Mouse (Mus musculus) hindbrain, embryonic 10.5 days (tissue): Measurements from ENCODE around the gene Psg29. TPM values are rescaled to one million over a fixed set of nuclear protein-coding genes. Genes with fewer than 3 reads are reported as not detected.
A peak's percentile ranks its signal among the peaks of the same experiment; 100 is the strongest.

Experiments used
- DNase-seq: peaks from one replicate; pipeline ENCODE4 v3.0.0-alpha.2; 2017; ENCODE audit warnings: low spot score
- H3K27ac ChIP-seq: fragments of 300-500 bp; sonication (generic); 2 replicates; pipeline ENCODE4 v1.5.1; 2016; ENCODE audit warnings: mild to moderate bottlenecking, moderate library complexity
- H3K27me3 ChIP-seq: fragments of 300-500 bp; sonication (generic); 2 replicates; pipeline ENCODE4 v1.6.1; 2016; ENCODE audit warnings: mild to moderate bottlenecking; ENCODE audit not compliant: poor library complexity, insufficient read depth, severe bottlenecking
- H3K36me3 ChIP-seq: fragments of 300-500 bp; sonication (generic); 2 replicates; pipeline ENCODE4 v1.6.1; 2016; ENCODE audit warnings: mild to moderate bottlenecking, moderate library complexity
- H3K4me1 ChIP-seq: fragments of 300-500 bp; sonication (generic); replicated peaks from 2 replicates; pipeline ENCODE4 v1.6.1; 2016; ENCODE audit warnings: mild to moderate bottlenecking
- H3K4me3 ChIP-seq: fragments of 300-500 bp; sonication (generic); 2 replicates; pipeline ENCODE4 v1.5.1; 2016; ENCODE audit warnings: mild to moderate bottlenecking, moderate library complexity
- H3K9me3 ChIP-seq: fragments of 300-500 bp; sonication (generic); 2 replicates; pipeline ENCODE4 v1.6.1; 2016; ENCODE audit warnings: mild to moderate bottlenecking, moderate library complexity
- WGBS: fragments of 180-500 bp; shearing (Covaris S2); methylation state at CpG from one replicate; pipeline ENCODE4 v1.1.7; 2016; 5-methylcytosine and 5-hydroxymethylcytosine counted together
- polyA plus RNA-seq: library from polyadenylated mRNA; unstranded; fragments of >200 nt; fragmentation: Nextera tagmentation; extraction: Ambion mirVana; gene quantifications from 2 replicates; pipeline ENCODE4 v1.2.1, GENCODE M21; 2016

The Psg29 gene
- polyA plus RNA-seq: 0.05 TPM in 1 of 2 replicates, not detected in the other

- Histone ChIP-seq H3K4me3 (no peak within 1 kb of the TSS), H3K27ac (no peak within 1 kb of the TSS), H3K36me3 (no peaks in the 10 kb centered on the region), H3K9me3 (peaks cover 80% of the 10 kb centered on the region), H3K4me1 (no peaks in the 10 kb centered on the region), H3K27me3 (no peaks in the 10 kb centered on the region)
- no peak for DNase-seq
These were observed at the start of gene Psg29 for GRCm38 (mm10) chr7:17203177-17203576. Gene Psg29, plus strand, starts transcription at chr7:17203477.

- no peak overlapping the region for H3K27ac ChIP-seq
- H3K9me3 ChIP-seq: peaks cover 67% of the 10 kb centered on the region
- H3K4me3 ChIP-seq: no peak overlapping the region
- peak; percentile 7 for DNase-seq
- no peaks in the 10 kb centered on the region for H3K27me3 ChIP-seq
- no peaks in the 10 kb centered on the region for H3K4me1 ChIP-seq
- no peaks in the 10 kb centered on the region for H3K36me3 ChIP-seq
- 42% methylated on average over 2 of the region's 2 CpGs for WGBS
These were observed 47.6 kb upstream of the Psg29 start for GRCm38 (mm10) chr7:17155634-17156033.

DNA sequence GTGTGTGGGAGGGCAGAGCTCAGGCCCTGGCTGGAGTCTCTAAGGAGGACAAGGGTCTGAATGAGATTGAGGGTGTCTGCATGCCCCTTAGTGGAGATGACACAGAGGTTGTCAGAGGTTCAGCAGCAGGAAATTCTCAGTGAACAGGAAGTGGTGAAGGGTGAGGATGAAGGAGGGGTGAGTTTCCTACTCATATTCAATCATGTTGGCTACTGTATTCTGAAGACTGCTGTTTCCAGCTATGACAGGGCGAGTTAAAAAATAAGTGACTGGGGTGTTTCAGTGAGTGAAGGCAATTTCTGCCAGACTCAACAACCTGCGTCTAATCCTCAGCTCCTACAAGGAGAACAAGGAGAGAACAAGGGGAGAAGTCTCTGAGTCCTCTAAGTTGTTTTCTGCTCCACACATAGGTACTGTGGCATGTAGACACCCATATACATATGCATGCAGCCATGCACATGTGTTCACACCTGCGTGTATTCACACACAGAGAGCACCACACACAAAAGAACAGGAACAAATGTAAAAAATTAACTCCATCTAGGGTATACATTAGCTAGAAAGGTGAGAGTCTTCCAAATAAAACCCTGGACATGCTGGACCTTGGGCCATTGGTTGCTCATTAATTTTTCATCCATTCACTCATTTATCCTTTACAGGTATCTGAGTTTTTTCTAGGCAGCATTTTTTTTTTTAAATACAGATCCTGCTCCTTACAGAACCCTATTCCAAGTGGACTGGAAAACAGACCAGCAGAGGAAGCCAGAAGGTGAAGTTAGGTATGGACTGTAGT, 46.2 kb upstream of the Psg29 start:
- 65% methylated on average over 3 of the region's 3 CpGs for WGBS
- Histone ChIP-seq H3K27me3 (no peaks in the 10 kb centered on the region), H3K27ac (no peak overlapping the region), H3K9me3 (peaks cover 72% of the 10 kb centered on the region), H3K4me3 (no peak overlapping the region), H3K36me3 (no peaks in the 10 kb centered on the region), H3K4me1 (no peaks in the 10 kb centered on the region)
- no peak for DNase-seq

GRCm38 (mm10) chr7:17159011-17159410, 44.3 kb upstream of the Psg29 start:
- Histone ChIP-seq H3K4me1 (no peaks in the 10 kb centered on the region), H3K4me3 (no peak overlapping the region), H3K9me3 (peaks cover 74% of the 10 kb centered on the region), H3K27me3 (no peaks in the 10 kb centered on the region), H3K36me3 (no peaks in the 10 kb centered on the region), H3K27ac (no peak overlapping the region)
- 88% methylated on average over 7 of the region's 7 CpGs for WGBS
- no peak for DNase-seq

GRCm38 (mm10) chr7:17171827-17172226, 31.4 kb upstream of the Psg29 start:
- 87% methylated on average over 4 of the region's 4 CpGs for WGBS
- no peak for DNase-seq

DNA sequence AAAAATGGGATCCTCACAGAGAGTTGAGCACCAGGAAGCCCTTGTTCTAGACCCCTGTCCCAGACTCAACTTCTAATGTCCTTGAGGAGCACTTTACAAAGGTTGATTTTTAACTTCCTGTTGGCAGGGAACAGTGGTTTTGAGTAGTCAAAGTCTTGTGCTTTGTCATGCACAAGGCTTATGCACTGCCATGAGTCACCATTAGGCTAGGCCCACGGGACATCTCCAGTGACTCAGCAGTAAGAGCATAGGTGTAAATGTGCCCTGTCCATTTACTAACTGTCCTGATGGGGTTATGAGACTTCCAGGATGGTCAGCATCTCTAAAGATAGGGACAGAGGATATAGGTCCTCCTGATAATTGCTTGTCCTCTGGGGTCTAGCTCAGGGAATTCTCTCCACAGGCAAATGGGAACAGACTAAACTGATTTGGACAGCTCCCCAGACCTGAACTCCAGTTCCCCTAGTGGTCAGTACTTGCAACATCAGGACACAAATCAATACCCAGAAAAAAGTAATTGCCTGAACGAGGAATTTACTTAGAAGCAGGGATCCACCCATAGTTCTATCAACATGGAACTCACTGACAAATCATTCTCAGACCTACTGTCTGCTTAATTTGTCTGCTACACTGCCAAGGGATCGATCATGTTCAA, 2.4 kb downstream of the Psg29 start:
- no peak for DNase-seq
- 77% methylated on average over 3 of the region's 3 CpGs for WGBS
- peaks cover 83% of the 10 kb centered on the region for H3K9me3 ChIP-seq

More at GRCm38 (mm10) chr7:17171827-17172226, 31.4 kb upstream of the Psg29 start:
- Histone ChIP-seq H3K27me3 (no peaks in the 10 kb centered on the region), H3K4me3 (no peak overlapping the region), H3K27ac (no peak overlapping the region), H3K4me1 (no peaks in the 10 kb centered on the region), H3K36me3 (no peaks in the 10 kb centered on the region), H3K9me3 (peaks cover 49% of the 10 kb centered on the region)

More for the DNA sequence above, 2.4 kb downstream of the Psg29 start:
- H3K36me3 ChIP-seq: no peaks in the 10 kb centered on the region
- H3K27ac ChIP-seq: no peak overlapping the region
- no peaks in the 10 kb centered on the region for H3K4me1 ChIP-seq
- H3K4me3 ChIP-seq: no peak overlapping the region
- no peaks in the 10 kb centered on the region for H3K27me3 ChIP-seq

Other genes with a start within 250 kb of the Psg29 start
- 5.8 and 12.7 TPM in 2 replicates for gene Pnmal1, start 243.8 kb upstream of the Psg29 start, polyA plus RNA-seq
- 0.91 and 0.93 TPM in 2 replicates for gene Gm42372, start 220.4 kb upstream of the Psg29 start, polyA plus RNA-seq
- 7.3 and 13.5 TPM in 2 replicates for gene Ccdc8, start 210.8 kb upstream of the Psg29 start, polyA plus RNA-seq
- gene Ppp5c, start 175.6 kb upstream of the Psg29 start, polyA plus RNA-seq: 126 and 136 TPM in 2 replicates
- 4.8 and 5.6 TPM in 2 replicates for gene Hif3a, start 141.1 kb upstream of the Psg29 start, polyA plus RNA-seq
- 0.07 and 0.20 TPM in 2 replicates for gene Psg16, start 129.4 kb upstream of the Psg29 start, polyA plus RNA-seq
- gene Ceacam3, start 53.2 kb upstream of the Psg29 start, polyA plus RNA-seq: not detected in 2 replicates